Mouse (Mus musculus) G1E-ER4 (cell line): ENCODE data around the gene Aadac. TPM values are rescaled to one million over a fixed set of nuclear protein-coding genes. Genes with fewer than 3 reads are reported as not detected.

Source experiments
- GATA1 ChIP-seq: IDR thresholded peaks from one replicate; pipeline ENCODE4 v1.8.0; 2012; ENCODE audit warnings: low read length, inconsistent platforms
- polyA plus RNA-seq: library from polyadenylated mRNA; stranded (reverse); fragments of >175 nt; gene quantifications from 2 replicates; pipeline ENCODE4 v1.2.3, GENCODE M21; 2012

Gene Aadac
- not detected in 2 replicates for polyA plus RNA-seq

DNA sequence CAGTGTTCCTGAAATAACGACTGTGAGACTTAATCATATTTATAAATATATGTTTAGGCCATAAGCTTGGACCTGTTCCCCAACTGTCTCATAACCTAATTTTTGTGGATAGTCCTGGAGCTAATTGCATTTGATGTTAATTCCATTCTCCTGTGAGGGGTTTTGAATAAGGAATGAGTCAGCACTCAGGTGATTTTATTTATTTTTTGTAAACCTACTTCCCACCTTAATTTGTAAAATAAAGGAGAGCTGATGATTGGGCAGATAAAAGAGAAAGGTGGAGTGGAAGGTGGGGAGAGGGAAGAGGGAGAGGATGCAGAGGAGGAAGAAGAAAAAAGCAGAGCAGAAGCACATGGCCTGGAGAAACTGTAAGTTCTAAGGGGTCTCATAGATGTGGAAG is at the start of gene Aadac:
Gene Aadac (plus strand): TSS at position 301 of the 400 bp plus-strand sequence.
- no peak for TF ChIP-seq GATA1

DNA sequence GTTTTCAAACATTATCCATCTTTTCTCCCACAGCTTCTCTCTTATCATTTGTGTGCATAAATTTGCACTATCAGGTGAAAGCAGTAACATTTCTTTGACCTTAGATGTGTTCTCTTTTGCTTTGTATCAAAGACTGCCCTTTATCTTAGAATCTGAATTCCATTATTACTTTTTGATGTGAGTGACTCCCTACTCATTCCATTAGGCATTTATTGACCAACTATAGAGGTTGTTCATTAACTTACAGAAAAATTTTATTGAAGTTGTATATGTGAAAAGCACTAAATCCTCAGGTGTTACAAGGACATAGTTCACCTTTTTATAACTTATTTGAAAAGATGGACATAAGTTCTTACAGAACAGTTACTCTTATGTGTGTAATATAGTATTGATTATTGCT is 21.9 kb upstream of the Aadac start:
- no peak for TF ChIP-seq GATA1

GRCm38 (mm10) chr3:60006443-60006842 is 19.1 kb upstream of the Aadac start, which contains the start of gene Aadacl2:
TSS of gene Aadacl2 (plus strand) at chr3:60006743.
- no peak for TF ChIP-seq GATA1

GRCm38 (mm10) chr3:60031511-60031910 is 6.0 kb downstream of the Aadac start:
- TF ChIP-seq GATA1: no peak

DNA sequence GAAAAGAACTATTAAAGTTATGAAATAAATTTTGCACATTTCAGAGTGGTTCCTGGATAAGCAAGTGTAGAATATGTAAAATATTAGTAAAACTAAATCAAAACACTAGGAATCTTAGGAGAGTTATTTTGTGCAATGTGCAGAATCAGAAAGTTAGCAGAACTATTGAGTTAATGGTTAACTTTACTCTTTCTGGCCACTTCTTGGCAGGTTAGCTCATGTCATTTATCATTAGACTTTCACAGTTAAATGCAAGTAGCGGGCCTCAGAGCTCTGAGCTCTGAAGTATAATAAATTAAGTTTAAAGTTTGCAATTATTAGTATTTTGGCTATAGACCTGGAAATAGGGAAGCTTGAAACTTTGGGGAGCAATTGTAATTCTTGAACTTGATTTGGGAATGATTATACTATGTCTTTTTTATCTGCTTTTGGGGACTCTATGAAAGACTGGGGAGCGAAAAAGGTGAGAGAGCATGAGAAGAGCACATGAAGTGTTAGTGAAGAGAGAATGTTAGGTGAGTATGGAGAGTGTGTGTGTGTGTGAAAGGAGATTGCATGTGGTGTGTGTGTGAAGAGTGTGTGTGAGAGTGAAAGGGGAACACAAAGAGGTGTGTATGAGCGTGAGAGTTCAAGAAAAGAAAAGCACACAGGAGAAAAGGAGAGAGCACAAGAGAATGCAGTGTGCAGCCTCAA is 20.9 kb downstream of the Aadac start:
- no peak for TF ChIP-seq GATA1

DNA sequence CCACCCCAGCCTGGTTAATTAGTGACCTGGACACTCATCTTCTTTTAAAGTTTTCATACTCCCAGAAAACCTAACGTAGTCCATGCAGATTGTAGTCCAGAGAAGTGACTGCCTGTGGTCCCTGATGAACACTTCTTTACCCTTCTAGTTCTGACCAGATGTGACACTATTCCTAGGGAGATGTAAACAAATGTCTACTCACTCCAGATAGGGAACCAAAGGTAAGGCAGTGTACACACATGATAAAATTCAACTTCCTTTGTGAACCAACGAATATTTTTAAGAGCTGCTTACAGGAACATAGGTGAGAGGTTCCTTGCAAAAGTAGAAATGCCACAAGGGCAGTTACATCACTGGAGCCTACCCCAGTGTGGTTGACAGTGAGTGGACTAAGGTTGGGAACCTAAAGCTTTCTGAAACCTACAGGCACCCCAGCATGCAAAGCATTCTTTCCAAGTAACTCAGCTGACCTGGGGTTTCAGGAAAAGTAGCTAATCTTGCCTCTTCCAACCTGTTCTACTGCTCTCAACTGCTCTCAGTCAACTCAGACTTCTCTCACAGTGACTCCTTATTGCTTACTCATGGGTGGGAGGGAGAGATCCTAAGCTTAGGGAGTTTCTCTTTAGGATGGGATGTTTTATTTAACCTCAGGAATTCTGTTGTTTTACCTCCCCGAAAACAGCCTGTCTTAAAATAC is 27.9 kb downstream of the Aadac start:
- TF ChIP-seq GATA1: no peak

DNA sequence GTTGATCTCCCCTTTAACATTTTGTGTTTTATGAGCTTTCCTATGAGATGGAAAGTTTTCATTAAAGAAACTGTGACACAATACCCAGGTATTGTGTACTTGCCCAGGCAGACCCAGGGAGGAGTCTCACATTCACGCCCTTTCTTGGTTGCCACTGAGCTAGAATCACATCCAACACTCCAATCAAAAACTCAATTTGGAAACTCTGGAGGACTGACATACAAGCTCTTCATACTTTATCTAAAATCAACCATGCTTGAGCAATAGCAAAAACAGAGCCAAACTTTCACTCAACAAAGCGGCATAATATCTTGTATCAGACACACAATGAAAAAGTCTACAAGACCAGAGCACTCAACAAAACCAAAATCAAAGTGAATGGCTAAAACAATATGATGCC is 28.4 kb downstream of the Aadac start:
- no peak for TF ChIP-seq GATA1

GRCm38 (mm10) chr3:60056451-60056850 is 30.9 kb downstream of the Aadac start:
- no peak for TF ChIP-seq GATA1

GRCm38 (mm10) chr3:60057070-60057808 is 31.7 kb downstream of the Aadac start:
- no peak for TF ChIP-seq GATA1

- TF ChIP-seq GATA1: no peak
Measured at GRCm38 (mm10) chr3:60057809-60058082, 32.2 kb downstream of the Aadac start.

DNA sequence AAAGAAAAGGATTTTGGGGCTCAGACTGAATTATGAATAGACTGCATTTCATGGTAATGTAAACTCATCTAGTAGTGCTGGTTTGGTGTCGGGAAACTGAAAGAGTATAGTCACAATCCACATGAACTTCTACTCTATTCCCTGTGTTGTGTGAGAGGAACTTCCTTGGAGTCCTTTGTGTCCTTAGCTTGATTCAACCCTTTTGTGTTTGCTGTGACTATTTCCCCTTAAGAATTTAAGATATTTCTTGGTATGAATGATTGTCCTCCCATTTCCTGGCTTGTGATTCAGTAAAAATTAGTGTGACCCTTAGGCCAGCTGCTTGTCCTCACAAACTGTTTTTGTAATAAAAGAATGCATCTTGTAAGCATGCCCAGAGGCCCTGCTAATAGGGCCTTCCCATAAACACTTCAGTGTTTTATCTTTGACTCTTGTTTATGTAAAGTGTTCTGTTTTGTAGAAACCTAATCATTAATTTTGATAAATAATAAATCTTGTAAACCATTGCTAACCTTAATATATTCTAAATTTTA is 53.4 kb downstream of the Aadac start:
- no peak for TF ChIP-seq GATA1

GRCm38 (mm10) chr3:60080572-60080971 is 55.1 kb downstream of the Aadac start:
- TF ChIP-seq GATA1: no peak

DNA sequence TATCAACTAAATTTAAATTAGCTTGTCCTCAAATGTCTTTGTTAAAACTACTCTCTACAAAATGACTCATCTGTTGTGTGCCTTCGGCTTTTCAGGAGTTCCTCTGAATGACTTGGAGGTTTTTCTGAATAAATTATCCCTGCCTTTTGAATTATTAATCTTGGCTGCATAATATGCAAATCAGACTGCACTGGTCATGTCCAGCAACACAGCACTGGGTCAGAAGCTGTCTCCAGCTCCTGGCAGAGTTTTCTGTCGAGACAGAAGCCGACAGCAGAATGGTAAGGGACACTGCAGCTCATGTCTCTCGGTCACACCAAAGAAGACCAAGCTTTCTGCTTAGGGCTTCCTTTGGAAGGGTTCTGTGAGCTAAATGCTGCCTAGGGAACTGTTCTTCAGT is 56.1 kb downstream of the Aadac start, which contains the start of gene Sucnr1:
Gene Sucnr1 (plus strand): TSS at position 222 of the 400 bp plus-strand sequence.
- TF ChIP-seq GATA1: no peak

- TF ChIP-seq GATA1: no peak
Measured at GRCm38 (mm10) chr3:60082746-60083145, 57.2 kb downstream of the Aadac start.

DNA sequence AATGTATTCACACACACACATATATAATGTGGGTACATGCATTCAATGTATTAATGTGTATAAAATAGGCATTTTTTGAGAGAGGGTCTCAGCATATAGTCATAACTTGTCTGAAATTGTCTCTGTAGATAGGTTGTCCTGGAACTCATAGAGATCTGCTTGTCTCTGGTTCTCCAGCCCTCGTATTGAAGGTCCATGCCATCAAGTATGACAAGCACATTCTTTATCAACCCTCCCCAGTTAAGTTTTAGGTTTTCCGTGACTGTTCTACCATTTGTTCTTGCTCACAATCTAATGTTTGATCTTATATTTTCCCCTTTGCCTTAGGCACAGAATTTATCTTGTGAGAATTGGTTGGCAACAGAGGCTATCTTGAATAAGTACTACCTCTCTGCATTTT is 60.2 kb downstream of the Aadac start:
- no peak for TF ChIP-seq GATA1

Other genes starting within 250 kb of the Aadac start
- gene Gm8298, start 164.7 kb upstream of the Aadac start, polyA plus RNA-seq: not detected in 2 replicates
- gene C130079G13Rik, start 100.5 kb upstream of the Aadac start, polyA plus RNA-seq: not detected in 2 replicates
- not detected in 2 replicates for gene Aadacl2, start 19.0 kb upstream of the Aadac start, polyA plus RNA-seq
- gene Sucnr1, start 56.2 kb downstream of the Aadac start, polyA plus RNA-seq: not detected in 2 replicates